Comparison of ENCODE assay signal across 14 mouse cellular contexts in the genomic region with DNA sequence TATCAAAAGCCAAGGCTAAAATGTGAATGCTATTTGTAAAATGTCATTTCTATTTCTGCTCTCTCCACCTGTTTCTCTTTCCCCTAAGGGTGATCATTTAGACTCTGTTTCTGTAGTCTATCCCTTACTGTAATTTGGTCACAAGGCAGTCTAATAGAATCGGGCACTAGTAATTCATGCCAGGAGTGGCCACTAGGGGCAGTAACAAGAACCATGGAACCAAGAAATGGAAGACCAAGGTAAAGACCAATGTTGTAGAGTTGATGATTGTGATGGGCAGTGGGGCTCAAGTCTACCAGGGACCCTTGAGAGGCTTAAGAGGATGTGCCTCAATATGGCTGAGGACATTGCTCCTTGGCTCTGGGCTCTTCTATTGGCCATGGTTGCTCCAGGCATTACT.
DNase-seq lines count a peak whose midpoint lies in the region; ATAC-seq and TF ChIP-seq lines count a peak whose summit lies in the region.
"Had no signal": no experiment of that assay in that cellular context is flagged by ENCODE, and none has a peak within 500 bp of the region (broad histone marks: within the 10 kb centered on the region; RNA-seq: fewer than 3 reads in every experiment).

No protein-coding gene starts in this region.

- DNase-seq in layer of hippocampus, adult 2 months (ENCODE audit: low spot score in 2 of 2), result no peak
- no peak for DNase-seq in layer of hippocampus, adult 9-10 months (ENCODE audit: low spot score)
- DNase-seq in thymus, postnatal 14 days, result peak; percentile 9
- no peak for DNase-seq in thymus, postnatal 25 days
- DNase-seq in c-Kit-positive CD71-negative TER-119-negative erythroid progenitor cells, embryonic 14.5 days (ENCODE audit: low read depth), result peak; percentile 7
- no peak for DNase-seq in forebrain, embryonic 11.5 days (ENCODE audit: low spot score)
- no peak for DNase-seq in spleen, postnatal 4 days (ENCODE audit: low spot score in 2 of 2)
- DNase-seq: adrenal gland, adult 8-10 months; cerebellum, adult 11 months; embryo, embryonic 11 days; kidney, postnatal 10 days had no signal

- H3K9ac ChIP-seq in forebrain, embryonic 11.5 days (ENCODE audit: low read length), result no peak overlapping the region
- H3K9ac ChIP-seq: hindbrain, embryonic 13.5 days had no signal

- no peak overlapping the region for H3K4me2 ChIP-seq in forebrain, embryonic 11.5 days (ENCODE audit: low read depth, low read length, severe bottlenecking)
- H3K4me2 ChIP-seq: heart, embryonic 11.5 days; hindbrain, embryonic 13.5 days had no signal

- peak overlapping the region; percentile 18; the same call in 1 of the 2 replicates for H3K27ac ChIP-seq in layer of hippocampus, adult 2 months
- no peak overlapping the region for H3K27ac ChIP-seq in forebrain, embryonic 11.5 days (ENCODE audit: low read depth, low read length)
- H3K27ac ChIP-seq: hindbrain, embryonic 13.5 days had no signal

- peak; percentile 68 for TF ChIP-seq CTCF in layer of hippocampus, adult 2 months (conservative IDR thresholded peaks at IDR 0.05)

- H3K36me3 ChIP-seq in forebrain, embryonic 11.5 days (ENCODE audit: control insufficient read depth, insufficient read depth, low read length), result no peaks in the 10 kb centered on the region
- H3K36me3 ChIP-seq: hindbrain, embryonic 13.5 days had no signal

- H3K4me1 ChIP-seq in forebrain, embryonic 11.5 days (replicated peaks; ENCODE audit: control insufficient read depth, insufficient read depth, low read length), result no peaks in the 10 kb centered on the region

- H3K4me3 ChIP-seq in layer of hippocampus, adult 2 months, result no peak overlapping the region
- no peak overlapping the region for H3K4me3 ChIP-seq in forebrain, embryonic 11.5 days (ENCODE audit: low read depth, low read length)
- H3K4me3 ChIP-seq: hindbrain, embryonic 13.5 days; myocyte had no signal

- no peaks in the 10 kb centered on the region for H3K27me3 ChIP-seq in forebrain, embryonic 11.5 days (ENCODE audit: control insufficient read depth, insufficient read depth, low read length)
- H3K27me3 ChIP-seq: hindbrain, embryonic 13.5 days had no signal

- no peaks in the 10 kb centered on the region for H3K9me3 ChIP-seq in forebrain, embryonic 11.5 days (ENCODE audit: control insufficient read depth, low read length)
- H3K9me3 ChIP-seq: hindbrain, embryonic 13.5 days had no signal

- ATAC-seq in forebrain, embryonic 11.5 days (replicated peaks; ENCODE audit: low FRiP score), result no peak

- 81% methylated on average over 1 of the region's 1 CpGs for WGBS in forebrain, embryonic 11.5 days

Comparison
In these comparisons a context has a peak if more than half of its experiments do, and no peak if none do; other contexts are left out.
1. DNase-seq: peak in thymus, postnatal 14 days (single experiment) and c-Kit-positive CD71-negative TER-119-negative erythroid progenitor cells, embryonic 14.5 days (single experiment); none in layer of hippocampus, adult 2 months (0 of 2), layer of hippocampus, adult 9-10 months (single experiment), thymus, postnatal 25 days (single experiment), forebrain, embryonic 11.5 days (single experiment) and spleen, postnatal 4 days (0 of 2).